Mouse (Mus musculus) lung, adult 2 months (tissue): ENCODE measurements at regions not wholly inside any gene's neighbourhood (a gene's known extent, or its start where the extent isn't known, plus 50 kb on each side); places are given as distances from the start of the nearest gene placed in this dataset.

Experiments used
- CTCF ChIP-seq: fragments of 200-500 bp; IDR thresholded peaks from 2 replicates; pipeline ENCODE4 v1.5.1; 2011; ENCODE audit warnings: mild to moderate bottlenecking, low read length, control low read depth; ENCODE audit not compliant: insufficient read depth
- POLR2A ChIP-seq: fragments of 200-500 bp; IDR thresholded peaks from 2 replicates; pipeline ENCODE4 v1.6.1; 2011; ENCODE audit warnings: low read depth, mild to moderate bottlenecking, control low read depth, low read length, borderline replicate concordance; ENCODE audit errors: extremely low read depth

- no peak for TF ChIP-seq POLR2A
- TF ChIP-seq CTCF, result no peak
Observed at GRCm38 (mm10) chr7:69074780-69075179, 325.7 kb upstream of the Arrdc4 start.
